Mouse (Mus musculus) T-cell, adult 2 months (primary cell): ENCODE results near the gene Ndufs5.

Experiments
- DNase-seq: peaks from one replicate; pipeline ENCODE4 v3.0.0; 2022; ENCODE audit warnings: low spot score

Gene Ndufs5

DNA sequence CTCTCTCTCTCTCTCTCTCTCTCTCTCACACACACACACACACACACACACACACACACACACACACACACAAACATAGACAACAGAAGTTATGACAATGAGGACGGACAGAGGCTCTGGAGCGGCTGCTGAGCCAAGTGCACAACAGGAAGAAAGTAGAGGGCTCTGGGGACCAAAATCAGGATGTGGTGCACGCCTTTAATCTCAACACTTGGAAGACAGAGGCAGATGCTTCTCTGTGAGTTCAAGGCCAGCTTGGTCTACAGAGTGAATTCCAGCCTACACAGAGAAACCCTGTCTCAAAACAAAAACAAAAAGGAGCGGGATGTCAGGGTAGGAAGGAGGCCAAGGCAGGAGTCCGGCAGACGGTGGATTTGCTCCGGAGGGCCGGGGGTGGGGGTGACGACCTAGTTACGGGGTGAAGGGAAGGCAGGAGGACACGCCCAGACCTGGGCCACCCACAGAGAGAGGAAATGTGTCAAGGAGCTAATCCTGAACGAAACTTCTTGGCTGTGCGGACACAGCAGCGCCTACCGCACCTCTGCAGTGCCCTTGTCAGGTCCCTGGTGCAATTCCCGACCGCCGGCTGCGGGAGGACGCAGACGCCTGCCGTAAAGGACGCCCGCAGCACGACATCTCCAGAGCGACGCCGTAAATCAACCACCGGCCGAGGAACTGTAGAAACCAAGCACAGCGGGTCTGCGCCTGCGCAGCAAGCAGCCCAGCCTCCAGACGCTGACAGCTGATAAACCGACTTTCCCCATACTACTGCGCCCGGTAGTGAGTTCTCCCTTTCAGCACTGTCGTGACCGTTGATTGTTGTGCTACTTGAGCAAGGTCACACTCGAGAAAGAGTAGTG lies at the start of gene Ndufs5:
Gene Ndufs5 (minus strand): TSS at position 629 of the 860 bp plus-strand sequence.
- DNase-seq, result peak; percentile 93

DNA sequence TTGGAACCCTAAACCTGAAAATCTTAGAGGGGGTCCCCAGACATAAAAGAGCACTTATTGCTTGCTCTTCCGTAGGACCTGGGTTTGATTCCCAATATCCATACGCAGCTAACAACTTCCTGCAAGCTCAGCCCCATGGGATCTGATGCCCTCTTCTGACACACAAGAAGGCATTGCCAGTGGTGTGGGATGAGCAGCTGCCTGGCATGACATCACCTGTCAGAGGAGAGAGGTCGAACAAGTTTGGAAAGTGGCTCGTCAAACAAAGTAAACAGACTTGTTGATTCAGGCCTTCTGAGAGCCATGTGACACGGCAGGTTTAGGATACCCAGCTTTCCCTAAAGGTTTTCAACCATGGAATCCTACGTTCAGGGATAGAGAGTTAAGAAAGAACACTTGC lies 47.1 kb upstream of the Ndufs5 start:
- no peak for DNase-seq

DNA sequence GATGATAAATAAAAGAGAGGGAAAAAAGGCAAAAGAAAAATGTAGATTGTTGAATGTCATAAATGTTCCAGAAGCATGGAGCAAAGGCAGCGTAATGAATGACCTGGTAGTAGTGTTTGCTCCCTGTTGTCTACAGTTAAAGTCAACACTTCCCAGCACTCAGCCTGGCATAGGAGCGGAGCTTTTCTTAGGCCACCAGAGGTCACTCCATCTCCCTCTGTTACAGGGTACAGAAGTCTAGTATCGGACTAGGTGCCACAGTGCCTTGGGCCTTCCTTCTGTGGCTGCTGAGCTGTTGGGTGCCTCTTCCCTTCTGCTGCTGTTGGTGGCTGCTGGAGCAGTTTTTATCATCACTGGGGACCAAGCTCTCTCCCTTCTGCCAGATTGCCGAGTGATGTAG lies 40.3 kb upstream of the Ndufs5 start:
- no peak for DNase-seq

DNA sequence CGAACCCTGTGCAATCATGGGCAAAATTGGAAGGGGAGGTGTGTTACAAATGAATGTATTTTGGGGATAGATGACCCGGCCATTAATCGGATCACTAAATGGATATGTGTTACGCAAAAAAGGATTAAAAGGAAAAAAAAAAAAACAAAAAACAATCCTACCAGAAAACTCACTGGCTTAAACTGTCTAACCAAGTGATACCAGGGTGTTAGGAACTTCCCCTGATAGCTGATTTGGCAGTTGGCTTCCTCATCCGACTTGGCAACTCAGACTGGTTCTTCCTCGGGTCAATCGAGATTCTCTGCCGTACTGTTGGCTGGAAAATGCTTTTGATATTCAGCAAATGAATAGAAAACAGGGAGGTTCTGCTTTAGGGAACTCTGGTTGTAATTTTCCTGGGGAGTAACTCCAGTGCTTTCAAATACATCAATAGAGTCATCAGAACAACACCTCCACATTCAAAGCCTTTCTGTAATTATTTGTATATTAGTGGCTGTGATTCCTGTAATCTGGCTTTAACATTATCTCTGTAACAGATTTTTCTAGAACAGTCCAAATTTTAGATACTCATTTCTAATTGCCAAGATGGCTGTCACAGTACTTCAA lies 32.8 kb upstream of the Ndufs5 start:
- no peak for DNase-seq

DNA sequence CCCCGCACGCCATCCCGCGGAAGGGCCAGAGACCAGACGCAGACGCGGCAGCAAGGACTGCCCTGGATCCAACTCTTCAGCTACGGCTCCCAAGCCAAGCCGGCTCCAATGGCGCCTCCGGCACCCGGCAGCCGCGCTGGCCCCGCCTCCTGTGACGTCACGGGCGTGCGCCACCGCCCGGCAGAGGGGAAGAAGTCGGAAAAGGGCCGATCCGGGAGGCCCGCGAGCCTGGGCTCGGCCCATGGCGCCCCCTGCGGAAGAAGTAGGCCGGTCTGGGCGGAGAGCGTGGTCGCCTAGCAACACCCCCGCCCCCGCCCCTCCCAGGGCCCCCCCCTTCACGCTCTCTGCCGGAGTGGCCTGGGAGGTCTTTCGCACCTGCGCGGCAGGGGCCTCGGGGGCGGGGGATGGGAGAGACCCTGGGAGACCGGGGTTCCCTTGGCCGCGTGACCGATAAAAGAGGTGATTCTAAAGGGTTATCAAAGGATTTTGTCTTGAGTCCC lies 32.2 kb upstream of the Ndufs5 start, which contains the start of gene Akirin1:
Gene Akirin1 (minus strand): TSS at position 194 of the 500 bp plus-strand sequence.
- peak; percentile 98 for DNase-seq

DNA sequence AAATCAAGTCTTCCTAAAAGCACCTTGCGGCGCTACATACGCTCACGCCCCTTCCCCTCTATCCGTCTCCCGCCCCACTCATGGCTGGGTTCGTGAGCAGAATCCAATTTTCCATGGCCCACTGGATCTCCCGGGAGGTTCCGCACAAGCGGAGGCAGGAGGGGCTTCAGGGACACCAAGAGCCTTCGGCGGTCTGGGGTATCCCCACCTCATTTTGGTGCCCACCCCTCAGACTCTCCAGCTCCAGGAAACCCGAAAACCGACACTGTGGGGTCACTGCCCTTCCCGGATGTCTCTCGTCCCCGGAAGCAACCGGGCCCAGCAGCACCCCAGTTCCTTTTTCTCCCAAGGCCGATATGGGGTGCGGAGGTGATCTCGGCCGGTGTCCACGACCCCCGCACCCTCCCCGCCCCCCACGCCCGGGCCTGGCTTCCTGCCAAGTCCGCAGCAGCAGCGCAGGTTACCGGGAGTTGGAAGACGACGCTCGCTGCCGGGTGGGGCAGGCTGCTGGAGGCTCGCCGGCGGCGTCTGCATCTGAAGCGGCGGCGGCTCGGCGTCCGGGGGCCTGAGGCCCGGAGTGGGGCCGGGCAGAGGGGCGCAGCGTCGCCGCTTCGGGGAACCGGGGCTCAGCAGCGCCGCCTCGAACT lies 31.6 kb upstream of the Ndufs5 start:
- no peak for DNase-seq

DNA sequence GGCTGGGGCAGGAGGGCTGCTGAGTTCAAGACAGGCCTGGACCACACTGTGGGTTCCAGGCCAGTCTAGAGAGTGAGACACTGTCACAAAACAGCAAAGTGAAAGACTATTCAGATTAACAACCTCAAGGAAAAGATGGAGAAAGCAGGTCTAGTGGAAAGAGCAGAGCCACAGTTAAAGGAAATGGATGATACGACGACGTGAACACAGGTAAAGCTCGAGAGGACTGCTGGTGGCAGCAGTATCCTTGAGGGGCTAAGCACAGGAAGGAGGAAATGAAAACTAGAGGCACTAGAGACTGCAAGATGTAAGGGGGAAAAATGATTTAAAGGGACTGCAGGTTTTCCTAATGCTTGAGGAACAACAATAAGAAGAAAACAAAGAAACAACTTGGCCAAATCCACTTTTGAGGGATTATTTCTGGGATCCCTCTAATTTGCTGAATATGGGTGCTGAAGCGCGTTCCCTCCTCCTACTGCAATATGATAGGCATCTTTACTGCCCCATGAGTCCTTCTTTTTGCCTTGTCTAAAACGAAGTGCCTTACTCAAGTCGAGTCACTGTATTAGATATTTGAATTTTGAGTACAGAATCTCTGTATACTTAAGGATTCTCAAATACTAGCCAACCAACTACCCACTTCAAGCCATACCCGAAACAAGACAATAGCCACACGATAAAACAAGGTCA lies 30.9 kb upstream of the Ndufs5 start:
- DNase-seq, result no peak

DNA sequence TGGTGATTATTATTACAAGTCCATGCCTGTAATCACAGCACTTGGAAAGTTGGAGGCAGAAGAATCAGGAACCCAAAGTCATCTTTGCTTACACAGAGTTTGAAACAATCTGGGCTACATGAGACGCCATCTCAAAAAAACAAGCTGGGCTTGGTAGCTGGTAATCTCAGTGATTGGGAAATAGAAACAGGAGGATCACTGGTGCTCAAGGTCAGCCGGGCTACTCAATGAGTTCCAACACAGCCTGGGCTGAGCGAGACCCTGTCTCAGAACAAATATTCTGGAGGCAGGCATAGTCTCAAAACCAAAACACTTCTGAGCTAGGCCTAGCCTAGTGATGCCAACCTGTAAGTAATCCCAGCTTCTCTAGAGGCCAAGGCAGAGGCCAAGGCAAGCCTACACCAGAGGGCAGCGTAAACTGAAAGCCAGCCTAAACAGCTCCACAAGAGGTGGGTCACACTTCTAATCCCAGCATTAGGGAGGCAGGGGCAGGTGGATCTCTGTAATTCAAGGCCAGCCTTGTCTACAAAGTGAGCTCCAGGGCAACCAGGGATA lies 27.3 kb upstream of the Ndufs5 start:
- no peak for DNase-seq

DNA sequence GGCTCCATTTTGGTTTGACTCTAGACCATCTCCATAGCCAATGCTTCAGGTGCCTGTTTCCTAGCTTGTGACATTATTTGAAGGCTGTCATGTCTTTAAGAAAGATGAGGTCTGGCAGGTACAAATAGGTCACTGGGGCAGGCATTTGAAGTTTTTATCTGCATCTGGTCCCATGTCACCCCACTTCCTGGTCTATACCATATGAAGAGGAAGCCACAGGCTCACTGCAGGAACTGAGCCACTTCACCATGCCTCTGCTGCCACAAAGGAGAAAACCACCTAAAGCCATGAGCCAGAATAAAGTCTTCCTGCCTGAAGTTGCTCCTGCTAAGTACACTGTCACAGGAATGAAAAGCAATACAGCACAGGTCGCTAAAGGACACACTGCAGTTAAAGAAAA lies 24.9 kb upstream of the Ndufs5 start:
- no peak for DNase-seq

DNA sequence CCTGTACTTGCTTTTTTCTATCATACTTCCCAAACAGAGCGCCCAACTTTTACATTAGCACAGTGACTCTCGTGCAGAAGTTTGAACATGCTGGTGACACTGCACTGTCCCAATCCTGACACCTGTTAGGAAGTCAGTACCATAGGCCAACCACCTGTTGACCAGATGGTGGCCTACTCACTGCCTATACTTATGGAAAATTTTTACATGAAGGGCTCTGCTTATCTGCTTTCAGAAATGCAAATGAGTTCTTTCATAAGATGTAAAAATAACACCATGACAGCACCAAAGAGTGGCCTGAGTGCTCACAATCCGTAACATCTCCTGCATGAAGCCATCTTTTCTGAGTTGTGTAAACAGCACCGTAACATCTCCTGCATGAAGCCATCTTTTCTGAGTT lies 20.7 kb upstream of the Ndufs5 start:
- DNase-seq, result no peak

DNA sequence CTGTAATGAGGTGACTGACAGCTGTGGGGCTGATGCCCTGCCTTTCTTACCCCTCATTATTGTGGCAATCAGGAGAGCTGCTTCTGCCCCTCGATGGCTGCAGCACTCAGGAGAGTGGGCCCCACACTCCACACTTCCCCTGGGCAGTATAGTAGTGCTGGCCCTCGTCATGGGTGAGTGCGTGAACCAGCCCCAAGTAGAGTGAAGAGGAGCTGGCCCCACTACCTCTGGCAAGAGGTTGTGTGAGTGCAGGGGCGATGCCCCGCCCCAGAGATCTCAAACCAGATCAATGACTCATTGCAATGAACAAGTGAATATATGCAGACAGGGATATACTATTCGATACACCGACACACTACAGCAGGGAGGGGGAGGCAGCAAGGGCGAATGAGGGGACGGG lies 15.5 kb upstream of the Ndufs5 start:
- DNase-seq, result no peak

DNA sequence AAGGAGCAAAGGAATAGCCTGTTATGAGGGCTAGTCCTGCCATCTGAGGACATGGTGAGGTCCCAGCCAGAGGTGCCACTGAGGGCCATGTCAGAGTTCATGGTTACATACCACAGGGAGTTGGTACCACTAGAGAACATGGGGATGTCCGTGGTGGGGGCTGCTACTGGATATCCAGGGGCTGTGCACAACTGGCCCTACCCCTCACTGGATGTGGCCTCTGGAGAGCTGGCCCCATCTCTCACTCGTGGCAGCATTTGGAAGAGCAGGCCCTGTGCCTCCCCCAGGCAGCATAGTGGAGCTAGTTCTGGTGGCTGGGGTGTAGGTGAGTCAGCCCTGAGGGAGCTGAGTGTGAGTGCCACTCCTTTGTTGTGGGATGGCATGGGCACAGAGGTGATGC lies 14.9 kb upstream of the Ndufs5 start:
- no peak for DNase-seq

DNA sequence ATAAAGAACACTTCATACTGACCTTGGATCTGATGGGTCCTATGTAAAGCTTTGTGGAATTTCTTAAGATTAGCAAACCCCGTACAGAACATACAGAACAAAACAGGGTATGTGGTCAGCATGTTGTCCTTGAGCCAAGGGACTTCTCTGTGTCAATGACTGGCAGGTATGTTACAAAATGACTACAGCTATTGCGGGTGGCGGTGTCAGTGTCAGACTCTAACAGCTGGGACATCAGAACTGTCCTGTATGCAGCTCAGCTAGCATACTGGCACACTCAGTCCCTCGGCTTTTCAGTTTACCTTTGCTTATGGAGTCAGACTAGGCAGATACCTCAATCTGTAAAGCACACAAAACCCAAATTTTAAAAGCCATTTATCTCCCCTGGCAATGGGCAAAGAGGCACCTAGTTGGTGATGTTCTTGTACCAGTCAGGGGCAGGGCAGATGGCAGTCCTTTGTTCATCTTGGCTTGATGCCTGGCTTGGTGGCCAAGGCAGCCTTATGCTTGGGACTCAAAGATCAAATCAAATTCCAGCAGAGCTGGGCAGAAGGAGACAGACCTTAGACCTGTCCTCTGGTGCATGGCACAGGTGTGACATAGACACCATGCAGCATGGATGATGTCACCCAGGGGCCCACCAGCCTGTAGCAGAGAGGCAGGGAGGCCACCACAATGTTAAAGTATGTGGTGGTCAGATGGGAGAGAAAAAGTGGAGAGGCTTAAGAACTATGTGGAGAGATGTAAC lies 14.3 kb upstream of the Ndufs5 start:
- DNase-seq, result no peak

DNA sequence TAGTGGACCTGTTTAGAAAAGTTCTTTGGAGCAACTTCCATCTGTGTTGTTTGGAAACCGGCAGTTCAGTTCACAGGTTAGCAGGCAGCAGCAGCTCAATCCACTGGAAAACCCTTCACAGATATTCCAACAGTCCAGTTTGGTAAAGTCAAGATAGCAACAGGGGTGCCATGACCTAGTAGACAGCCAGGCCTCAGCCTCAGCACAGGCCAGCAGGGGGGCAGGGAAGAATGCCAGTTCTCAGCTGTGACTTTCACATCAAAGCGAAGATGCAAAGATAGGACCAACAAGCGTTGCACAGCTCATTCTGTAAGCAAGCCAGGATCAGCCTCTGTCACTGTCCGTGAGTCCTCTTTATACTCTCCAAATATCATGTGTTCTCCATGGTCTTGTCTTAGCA lies 3.8 kb upstream of the Ndufs5 start:
- DNase-seq, result no peak

DNA sequence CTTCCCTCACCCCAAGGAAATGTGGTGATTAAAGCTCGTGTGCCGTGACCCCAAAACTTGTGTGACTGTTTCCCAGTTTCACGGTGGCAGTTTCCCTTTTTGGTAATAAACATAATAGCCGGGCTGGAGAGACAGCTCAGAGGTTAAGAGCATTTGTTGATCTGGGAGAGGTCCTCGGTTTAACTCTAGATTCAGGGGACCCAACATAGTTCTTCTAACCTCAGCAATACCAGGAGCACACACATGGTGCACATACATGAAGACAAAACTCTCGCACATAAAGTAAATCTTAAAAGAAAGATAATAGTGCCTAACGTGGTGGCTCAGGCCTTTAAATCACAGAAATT lies 405 bp upstream of the Ndufs5 start:
- DNase-seq, result no peak

DNA sequence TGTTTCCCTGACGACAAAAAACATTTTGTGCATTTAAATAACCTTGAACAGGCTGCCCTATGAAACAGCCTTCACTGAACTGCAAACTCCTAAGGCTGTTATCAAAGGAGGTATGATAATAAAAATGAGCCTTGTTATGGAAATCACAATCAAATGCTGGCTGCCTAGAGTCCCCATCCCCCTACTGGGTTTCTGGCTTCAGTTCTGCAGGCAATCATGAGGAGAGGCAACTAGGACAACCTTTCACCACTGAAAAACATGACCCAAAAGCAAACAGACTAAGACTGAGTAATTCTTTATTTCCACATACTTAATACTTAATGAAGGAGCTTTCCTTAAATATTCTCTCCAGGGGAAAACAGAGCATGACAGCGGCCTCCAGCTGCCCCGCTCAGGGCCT lies 5.6 kb downstream of the Ndufs5 start:
- no peak for DNase-seq

DNA sequence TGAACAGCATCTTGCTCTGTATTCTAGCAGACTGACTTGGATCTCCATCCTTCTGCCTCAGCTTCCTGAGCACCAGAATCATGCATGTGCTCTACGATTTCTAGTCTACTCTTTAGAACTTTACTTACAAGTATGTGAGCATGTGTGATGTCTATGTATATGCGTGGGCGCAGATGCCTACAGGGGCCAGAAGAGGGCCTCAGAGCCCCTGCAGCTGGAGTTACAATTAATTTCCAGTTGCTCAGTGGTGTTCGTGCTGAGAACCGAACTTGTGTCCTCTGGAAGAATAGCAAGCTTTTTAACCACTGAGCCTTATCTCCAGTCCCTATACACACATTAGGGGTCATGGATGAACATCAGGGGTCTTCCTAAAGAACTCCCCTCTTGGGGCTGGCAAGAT lies 10.7 kb downstream of the Ndufs5 start:
- DNase-seq, result no peak

DNA sequence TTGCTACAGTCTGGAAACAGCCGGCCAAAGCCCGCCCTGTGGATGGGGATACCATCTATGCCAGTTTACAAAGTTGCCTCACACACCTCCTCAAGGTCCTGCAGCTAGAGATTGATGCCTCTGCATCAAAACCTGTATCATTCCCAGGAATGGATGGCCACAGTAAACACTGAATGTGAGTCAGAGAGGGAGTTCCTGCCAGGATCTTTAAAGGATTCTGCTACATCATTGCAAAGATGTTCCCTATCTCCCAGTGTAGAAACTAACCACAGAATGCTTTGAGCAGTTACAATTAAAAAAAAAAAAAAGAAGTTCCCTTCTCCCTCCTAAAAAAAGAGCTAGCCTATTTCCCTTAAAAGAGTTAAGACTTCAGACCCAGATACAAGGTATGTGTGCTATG lies 12.7 kb downstream of the Ndufs5 start:
- no peak for DNase-seq

DNA sequence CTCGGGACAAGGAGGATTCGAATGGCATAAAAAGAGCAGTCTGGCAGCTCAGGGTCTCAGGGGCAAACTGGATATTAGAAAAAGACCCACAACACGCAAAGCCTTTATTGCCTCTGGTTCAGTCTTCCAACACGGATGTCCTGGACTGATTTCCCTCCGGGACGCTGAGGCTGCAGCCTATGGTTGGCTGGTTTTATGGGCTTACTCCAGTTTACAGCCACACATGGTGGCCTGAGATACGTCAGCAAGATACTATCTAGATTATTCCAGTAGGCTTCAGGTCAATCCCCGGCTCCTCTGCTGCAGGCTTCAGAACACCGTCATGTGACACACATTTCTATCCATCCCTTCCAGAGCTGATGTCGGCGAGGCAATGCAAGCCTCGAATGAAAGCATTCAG lies 24.6 kb downstream of the Ndufs5 start:
- no peak for DNase-seq

DNA sequence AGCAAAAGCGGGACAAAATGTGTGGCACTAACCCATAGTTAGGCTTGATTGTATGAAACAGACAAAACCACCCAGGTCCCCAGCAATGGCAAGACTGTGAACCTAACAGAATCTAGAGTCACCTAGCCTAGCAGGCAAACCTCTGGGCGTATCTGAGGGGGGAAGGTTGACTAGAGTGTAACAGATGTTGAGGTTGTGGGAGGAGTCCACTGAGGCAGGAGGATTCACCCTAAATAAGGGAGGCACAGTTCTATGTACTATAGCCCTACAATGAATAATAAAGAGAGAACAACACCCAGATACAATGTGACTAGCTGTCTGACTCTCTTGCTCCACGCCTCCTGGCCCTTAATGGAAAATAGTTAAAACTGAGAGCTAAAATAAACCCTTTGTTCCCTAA lies 25.9 kb downstream of the Ndufs5 start:
- DNase-seq, result no peak

DNA sequence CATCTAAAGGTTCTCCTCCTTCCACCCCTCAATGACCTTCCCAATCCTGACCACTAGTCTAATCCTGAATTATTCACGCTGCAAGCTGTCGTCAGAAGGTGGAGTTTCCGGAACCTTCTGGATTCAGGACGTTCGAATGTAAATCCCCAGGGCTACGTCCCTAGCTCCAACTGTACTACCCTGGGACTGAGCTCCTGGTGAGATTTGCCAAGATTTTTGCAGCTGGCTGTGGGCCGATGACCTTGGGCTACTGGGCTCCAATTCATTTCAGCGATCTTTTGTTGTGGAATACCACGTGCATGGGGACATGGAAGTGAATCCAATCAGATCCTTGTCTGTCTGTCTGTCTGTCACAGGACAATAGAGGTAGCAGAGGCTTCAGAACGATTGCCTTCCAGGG lies 27.7 kb downstream of the Ndufs5 start:
- no peak for DNase-seq
